Mouse (Mus musculus) left cerebral cortex, postnatal 4 days (tissue): ENCODE measurements at regions not wholly inside any gene's neighbourhood (a gene's known extent, or its start where the extent isn't known, plus 50 kb on each side); places are given as distances from the start of the nearest gene placed in this dataset.
A peak's percentile ranks its signal among the peaks of the same experiment; 100 is the strongest.

Source experiments
- microRNA-seq: library from miRNA; unstranded; fragments of <30 nt; microRNA quantifications from one replicate; pipeline ENCODE4 v1.2.0, GENCODE M21; 2022

Small RNA genes in the stretch of these regions (microRNA-seq; reads per million reads assigned to microRNA genes)
- gene Mir100 = 11,196 reads per million, percentile 96 among the genes with 10 or more reads in this experiment
- 5,371 reads per million, percentile 90 among the genes with 10 or more reads in this experiment for gene Mir125b-1
- gene Mirlet7a-2 = 146 reads per million, percentile 54 among the genes with 10 or more reads in this experiment
